Mouse (Mus musculus) frontal cortex, postnatal 14 days (tissue): ENCODE measurements around the gene Otud5.
"Not testable (repeated sequence)": the region's sequence is repeated elsewhere in the genome, so short reads cannot be mapped to it uniquely, and the experiment has no call there.

Experiments used
- DNase-seq, 2 experiments: peaks; one replicate each; pipeline ENCODE4 v3.0.0; 2022; ENCODE audit warnings: low spot score in 2 of 2

Gene Otud5

DNA sequence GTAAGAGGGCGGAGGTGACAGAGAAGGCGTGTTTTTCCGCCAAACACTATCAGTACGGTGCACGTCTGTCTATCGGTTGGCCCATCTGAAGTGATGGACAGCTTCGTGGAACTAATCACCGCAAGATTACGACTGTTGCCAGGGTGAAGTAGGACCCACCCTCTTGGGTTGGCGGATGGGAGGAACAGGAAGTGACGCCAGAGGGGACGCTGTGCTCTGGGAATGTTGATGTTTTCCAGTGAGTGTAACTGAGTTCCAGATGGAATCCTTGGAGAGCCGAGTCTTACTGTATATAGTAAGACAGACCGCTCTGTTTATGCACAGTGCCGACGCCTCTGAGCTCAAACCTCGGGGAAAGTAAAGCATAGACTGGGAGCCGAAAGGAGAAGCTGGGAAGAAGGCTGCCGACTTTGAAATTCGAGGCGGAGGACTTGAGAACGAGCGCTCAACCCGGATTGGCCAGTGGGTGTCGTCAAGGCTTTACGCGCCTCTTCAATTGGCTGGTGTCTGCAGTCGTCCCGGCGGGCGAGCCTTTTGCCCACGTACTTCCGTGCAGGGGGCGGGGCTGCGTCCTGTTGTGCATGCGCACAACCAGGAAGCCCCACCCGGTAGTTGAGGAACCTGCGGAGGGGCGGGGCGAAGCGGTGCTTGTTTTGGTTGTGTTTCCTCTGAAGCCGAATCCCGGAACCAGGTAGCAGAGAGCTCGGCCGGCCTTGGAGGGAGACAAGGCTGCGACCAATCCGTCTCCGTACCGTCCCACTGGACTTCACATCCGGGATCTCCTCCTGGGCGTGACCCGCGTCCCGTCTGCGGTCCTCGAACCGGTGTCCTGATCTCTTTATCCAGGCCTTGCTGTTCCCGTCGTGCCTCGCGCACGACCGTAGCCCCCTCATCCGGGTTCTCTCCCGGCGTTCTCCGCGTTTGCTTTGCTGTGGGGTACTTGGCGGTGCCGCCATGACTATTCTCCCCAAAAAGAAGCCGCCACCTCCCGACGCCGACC lies at the start of gene Otud5:
TSS of gene Otud5 (plus strand) at position 202 of the 1,000 bp plus-strand sequence.
- peak; percentile 90 to 93 for DNase-seq

DNA sequence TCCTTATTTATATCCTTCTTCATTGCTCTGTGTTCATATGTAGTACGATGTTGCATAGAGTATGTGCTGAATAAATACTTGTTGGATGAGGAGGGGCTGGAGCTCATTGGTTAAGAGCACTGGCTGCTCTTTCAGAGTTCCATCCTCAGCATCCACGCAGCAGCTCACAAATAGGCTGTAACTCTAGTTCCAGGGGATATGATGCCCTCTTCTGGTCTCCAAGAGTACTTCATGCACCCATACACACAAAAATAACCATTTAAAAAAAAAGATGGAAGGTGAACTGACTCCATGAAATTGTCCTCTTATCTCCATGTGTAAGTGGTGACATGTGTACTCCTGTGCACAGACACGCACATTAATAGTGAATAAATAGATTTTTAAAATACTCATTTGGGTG lies 47.8 kb upstream of the Otud5 start:
- no peak for DNase-seq

DNA sequence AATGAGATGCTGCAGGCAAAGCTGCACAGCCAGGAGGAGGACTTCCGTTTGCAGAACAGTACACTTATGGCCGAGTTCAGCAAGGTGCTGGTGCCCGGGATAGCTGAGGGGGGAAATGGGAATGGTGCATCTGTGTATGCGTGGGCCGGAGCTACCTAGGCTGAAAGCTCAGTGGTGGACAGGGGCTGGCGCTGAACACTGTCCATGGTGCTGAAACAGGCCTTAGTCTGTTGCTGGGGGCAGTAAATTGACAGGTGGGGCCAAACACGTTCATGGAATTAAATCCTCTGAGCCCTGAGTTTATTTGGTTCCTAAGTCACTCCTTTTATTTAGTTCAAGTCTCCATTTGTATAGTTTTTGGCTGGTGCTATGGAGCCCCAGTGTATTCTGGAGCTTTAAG lies 46.1 kb upstream of the Otud5 start:
- DNase-seq, result no peak

DNA sequence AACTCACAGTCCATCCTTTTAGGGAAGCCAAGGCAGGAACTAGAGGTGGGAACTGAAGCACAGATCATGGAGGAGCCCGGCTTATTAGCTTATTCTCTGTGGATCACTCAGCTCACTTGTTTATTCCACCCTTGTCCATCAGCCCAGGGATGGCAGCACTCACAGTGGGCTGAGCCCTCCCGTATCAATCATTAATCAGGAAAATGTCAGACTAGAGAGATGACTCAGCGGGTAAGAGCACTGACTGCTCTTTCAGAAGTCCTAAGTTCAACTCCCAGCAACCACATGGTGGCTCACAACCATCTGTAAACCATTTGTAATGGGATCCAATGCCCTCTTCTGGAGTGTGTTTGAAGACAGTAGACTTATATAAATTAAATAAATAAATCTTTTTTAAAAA lies 43.8 kb upstream of the Otud5 start:
- DNase-seq, result no peak

DNA sequence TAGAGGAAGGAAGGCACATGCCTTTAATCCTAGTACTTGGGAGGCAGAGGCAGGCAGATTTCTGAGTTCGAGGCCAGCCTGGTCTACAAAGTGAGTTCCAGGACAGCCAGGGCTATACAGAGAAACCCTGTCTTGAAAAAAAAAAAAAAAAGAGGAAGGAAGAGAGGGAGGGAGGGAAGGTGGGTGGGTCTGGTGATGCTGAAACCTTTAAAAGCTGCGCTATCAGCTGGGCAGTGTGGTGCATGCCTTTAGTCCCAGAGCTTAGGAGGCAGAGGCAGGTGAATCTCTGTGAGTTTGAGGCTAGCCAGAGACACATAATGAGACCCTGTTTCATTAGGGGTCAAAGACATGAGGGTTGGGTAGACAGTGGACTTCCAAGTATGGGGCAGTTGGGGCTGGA lies 39.0 kb upstream of the Otud5 start:
- DNase-seq, result not testable (repeated sequence)

DNA sequence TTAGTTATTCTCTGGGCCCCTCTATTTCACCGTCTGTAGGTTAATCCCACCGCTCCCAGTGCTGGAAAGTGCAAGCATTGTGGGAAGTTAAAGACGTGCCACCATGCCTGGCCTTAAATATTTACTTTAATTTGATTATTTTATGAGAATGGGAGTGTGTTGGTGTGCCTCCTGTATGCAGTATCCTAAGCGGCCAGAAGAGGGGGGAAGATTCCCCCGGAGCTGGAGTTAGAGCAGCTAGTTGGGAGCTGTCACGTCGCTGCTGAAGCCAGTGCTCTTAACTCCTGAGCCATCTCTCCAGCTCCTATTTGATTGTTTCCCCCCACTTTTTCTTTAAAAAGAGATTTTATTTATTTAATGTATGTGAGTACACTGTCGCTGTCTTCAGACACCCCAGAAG lies 26.1 kb upstream of the Otud5 start:
- DNase-seq, result not testable (repeated sequence)

DNA sequence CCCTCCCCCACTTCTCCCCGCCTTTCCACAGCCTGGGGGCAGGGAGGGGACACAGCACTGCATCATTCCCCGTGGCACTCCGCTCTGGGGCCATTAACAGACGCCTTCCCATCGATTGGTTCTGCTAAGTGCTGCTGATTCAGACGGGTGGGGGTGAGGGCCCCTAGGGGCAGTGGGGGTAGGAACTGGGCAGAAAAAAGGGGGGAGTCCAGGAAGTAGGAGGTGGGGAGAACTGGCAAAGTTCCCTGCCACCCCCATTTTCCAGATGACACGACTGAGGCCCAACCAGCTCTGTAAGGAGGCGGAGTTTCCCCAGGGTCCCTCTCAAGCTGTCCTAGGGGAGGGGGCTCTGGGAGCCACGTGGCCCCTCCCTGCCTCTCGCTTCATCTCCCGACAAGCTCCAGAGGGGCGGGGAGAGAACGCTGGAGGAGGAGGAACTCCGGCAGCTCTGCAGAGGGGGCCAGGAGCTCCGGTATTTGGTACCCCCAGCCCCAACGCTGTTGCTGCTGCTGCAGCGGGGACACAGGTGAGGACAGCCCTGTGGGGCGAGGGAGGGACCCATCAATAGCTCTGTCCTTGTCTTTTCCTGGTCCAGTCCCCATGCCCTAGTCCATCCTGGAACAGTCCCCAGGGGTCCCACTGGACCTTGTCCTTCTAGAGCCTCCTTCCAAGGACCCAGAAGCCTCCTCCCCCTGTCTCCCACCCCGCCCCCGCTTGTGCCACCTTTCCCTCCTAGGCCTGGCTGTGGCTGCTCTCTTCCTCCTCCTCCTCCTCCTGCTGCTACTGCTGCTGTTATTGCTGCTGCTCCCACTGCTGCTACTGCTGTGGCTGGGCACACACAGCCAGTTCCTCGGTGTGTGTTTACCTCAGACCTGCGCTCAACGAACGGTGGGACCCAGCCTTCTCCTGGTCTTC lies 19.0 kb upstream of the Otud5 start, which contains the start of gene Kcnd1:
TSS of gene Kcnd1 (plus strand) at position 425 of the 915 bp plus-strand sequence.
- DNase-seq, result peak; percentile 37 to 41

DNA sequence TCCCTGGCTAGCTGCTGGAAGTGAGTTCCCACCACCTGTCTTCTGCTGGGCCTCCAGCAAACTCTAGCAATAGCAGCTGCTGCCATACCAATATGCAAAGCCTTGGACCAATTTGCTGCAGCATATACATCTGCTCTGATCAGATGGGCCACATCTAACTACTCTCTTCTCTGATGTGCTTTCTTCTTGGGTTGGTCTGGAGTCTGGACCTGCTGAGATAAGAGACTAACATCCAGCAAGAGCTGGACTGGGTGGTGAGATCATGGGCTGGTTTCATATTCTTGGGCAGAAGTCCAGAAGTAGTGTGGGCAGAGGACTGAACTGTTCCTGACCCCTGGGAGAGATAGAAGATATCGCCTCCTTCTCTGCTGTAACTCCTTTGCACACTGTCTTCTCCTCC lies 4.0 kb upstream of the Otud5 start:
- no peak for DNase-seq

DNA sequence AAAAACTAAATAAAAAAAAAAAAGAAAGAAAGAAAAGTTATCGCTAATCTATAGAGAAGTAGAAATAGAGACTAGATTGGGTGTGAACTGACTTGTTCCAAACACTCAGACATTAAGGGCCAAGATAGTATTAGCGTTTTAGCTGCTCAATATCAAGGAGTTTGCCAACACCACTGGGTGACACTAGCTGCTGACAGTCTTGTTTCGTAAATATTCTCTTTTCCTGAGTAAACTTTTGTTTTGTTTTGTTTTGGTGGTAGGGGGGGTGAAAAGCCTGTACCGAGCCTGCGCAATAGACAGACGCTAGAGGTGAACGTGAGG lies 362 bp upstream of the Otud5 start:
- no peak for DNase-seq

DNA sequence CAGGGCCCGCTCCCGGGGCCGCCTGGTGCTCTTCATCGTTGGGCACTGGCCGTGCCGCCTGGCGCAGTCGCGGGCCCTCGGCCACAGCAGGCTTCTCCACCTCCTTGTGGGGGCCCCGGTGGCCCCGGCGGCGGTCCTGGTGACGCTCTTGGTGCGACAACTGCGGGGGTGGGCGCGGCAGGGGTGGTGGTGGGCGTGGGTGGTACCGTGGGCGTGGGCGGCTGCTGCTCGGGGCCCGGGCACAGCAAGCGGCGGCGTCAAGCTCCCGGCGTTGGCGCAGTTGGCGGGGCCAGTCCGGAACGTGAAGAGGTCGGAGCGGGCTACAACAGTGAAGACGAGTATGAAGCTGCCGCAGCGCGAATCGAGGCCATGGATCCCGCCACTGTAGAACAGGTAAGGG lies 1.2 kb downstream of the Otud5 start:
- DNase-seq, result no peak

DNA sequence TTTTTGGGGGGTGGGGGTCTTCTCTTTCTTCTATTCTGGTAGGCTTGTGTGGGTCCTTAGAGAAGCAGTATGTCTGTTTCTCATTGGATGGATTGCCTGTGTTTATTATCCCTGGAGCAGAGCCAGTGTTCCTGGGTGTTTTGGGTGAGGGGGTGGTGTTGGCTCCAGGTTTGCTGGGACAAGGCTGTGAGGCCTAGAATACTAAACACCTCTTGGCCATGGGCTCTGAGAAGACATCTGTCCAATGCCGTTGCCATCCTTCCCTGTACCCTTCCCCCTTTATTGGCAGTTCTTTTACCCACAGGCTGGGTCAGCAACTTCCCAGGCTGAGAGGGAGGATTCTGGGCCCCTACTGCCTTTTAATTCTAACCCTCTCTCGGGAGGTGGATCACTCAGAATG lies 6.7 kb downstream of the Otud5 start:
- no peak for DNase-seq

DNA sequence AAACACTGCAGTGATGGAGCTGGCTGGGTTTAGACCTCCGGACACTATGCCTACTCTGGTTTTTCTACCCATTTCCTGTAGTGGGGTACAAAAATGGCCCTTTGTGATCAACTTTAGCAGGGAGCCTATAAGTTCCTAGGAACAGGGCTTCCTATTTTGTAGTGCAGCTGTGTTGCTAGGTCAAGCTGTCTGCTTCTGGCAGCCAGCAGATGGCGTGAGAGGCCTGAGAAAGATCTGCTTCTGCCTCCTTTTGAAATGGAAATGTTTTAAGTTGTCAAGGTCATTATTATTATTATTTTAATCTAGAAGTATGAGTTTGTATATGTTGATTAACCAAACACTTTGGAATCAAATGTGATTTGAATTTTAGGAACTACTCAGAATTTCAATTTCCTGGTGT lies 13.4 kb downstream of the Otud5 start:
- no peak for DNase-seq

DNA sequence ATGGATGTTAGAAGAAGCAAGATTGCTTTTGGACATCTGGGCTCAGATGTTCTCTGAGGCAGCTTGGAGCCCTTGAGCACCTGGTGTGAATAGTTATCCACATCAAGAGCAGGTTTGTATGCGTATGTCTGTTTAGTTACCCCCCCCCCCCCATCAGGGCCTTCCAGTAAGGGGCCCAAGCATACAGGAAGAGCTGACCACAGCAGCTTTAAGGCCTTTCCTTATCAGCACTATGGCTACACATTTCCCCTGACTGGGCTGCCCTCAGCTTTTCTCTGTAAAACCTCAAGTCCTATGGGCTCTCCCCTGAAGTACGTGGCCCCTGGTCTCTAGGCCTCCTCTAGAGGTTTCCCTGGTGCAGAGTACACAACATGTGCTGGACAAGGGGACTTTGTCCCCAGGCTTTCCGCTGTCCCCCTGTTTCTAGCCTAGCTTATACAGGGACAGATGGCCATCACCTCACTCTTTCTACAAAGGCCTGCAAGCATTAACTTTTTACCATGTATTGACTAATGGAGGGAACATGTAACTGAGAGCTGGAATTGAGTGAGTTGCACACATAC lies 18.1 kb downstream of the Otud5 start:
- DNase-seq, result no peak

DNA sequence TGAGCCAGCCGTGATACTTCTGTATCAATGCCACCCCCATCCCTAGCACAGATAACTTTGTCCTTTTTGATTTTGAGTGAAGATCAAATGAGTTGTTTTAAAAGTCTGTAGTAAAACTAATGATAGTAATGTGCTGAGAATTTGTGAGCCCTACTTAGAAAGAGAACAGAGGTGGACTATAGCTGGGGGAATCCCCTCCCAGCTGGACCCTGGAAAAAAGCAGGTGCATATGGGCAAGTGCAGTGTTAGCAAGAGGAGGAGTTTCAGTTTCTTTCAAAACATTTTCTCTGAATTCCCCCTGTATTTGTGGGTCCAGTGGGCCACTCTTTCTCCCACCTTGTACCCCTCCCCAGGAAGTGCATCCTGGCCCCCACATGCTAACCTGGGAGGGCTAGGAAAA lies 22.0 kb downstream of the Otud5 start:
- no peak for DNase-seq

DNA sequence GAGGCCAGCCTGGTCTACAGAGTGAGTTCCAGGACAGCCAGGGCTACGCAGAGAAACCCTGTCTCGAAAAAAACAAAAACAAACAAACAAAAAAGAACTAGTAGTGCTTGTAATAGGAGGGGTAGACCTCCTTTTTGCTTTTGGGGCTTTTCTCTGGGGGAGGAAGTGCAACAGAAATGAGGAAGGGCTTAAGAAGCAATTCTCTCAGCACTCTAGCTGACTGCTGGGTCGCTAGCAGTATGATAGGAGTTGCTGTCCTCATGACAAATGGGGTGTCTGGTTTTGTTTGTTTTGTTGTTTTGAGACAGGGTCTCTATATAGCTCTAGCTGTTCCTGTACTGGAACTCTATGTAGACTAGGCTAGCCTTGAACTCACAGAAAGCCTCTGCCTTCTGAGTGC lies 23.4 kb downstream of the Otud5 start:
- no peak for DNase-seq

DNA sequence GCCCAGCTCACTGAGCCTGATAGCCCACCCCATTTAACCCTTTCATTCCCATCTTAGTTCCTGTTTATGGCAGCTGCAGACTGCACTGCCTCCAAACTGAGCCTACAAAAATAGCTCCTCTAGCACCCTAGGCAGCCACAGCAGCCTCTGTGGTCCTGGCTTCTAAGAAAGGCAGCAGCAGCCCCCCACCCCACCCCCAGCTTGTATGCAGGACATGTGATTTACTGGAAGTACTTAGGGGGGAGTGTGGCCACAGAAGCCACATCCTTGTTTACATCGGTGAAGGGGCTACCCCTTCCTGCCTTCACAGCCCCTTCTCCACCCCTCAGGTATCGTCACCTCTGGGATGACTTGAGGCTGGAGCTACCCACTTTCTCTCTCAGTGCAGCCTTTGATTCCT lies 24.2 kb downstream of the Otud5 start:
- no peak for DNase-seq

DNA sequence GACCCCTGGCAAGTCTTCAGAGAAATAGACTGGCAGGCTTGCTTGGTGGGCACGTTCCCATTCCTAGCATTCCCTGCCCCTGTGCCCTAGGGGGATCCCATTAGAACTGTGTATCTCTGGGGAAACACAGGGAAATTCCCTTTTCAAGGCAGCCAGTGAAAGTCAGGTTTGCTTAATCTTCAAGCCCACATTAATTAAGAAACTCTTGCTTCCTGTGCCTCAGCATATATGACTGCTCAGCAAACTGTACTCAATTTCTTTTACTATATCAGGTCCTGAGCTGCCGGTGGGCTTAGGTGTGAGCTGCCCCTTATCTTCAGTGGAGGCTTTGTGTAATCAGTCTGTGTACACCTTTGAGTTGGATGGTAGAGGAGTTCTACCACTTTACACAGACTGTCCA lies 24.6 kb downstream of the Otud5 start:
- no peak for DNase-seq

DNA sequence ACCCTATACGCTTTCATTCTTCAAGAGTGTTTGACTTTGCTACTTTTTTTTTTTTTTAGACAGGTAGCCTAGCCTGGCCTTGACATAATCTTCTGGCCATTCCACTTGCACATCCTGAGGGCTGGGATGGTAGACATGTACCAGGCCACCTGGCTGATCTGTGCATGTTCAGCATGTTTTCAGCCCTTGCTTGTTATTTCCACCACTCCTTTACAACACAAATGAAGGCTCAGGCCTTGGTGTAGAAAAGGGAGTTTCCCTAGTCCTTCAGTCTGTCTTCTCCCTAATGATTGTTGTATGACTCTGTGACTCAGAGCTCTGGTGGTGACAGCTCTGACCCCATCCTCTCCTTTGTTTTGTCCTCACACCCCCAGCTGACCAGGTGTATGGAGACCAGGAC lies 26.0 kb downstream of the Otud5 start:
- no peak for DNase-seq

DNA sequence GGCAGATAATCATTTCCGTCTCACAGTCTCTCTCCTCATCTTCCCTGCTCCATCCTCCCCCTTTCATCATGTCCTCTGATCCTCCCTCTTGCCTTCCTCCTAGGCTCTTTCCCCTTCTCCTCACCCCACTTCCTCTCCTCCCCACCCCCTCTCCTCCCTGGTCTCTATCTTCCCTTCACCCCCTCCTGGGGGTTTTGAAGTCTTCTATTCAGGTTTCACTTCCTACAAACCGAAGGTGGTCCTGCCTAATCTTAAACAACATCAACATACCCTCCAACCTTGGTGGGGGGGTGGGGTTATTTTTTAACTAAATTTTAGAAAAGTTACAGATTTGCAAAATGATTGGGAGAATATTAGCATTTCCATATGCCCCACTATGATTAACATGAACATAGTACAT lies 27.3 kb downstream of the Otud5 start:
- DNase-seq, result no peak

DNA sequence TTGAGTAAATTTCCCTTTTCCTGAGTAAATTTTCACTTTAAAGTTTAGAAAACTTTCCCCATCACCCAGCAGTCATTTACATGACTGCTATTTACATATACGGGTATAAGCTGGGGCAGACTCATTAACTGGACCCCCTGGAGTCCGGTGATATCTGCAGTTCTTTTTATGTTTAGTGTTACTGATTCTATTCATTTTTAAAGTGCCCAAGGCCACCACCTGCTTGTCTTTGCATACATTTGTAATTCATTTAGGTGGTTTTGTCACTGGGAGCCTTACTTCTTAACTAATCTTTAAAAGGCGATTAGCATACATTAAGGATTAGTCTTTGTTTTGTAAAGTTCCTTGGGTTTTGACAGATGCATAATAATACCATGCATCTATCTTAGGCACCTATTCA lies 28.7 kb downstream of the Otud5 start:
- DNase-seq, result no peak

DNA sequence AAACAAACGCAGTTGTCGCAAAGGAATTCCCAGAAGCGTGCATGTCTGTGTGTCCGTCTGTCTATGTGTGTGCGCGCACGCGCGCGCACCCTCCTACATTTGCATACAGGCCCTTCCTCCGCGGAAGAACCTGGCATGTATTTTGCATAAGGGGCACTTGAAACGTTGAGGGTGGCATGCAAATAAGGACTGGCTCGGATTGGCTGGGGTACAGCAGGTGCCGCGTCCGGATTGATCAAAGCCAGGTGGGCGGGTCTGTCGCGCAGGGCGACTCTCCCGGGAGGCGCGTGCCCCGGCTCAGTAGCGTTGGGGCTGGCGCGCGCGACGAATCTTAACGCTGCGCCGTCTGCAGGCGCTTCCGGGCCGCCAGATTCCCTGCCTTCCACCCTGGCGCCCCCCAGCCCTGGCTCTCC lies 36.8 kb downstream of the Otud5 start, which contains the start of gene Pim2:
TSS of gene Pim2 (plus strand) at position 256 of the 413 bp plus-strand sequence.
- peak; percentile 77 to 82 for DNase-seq

DNA sequence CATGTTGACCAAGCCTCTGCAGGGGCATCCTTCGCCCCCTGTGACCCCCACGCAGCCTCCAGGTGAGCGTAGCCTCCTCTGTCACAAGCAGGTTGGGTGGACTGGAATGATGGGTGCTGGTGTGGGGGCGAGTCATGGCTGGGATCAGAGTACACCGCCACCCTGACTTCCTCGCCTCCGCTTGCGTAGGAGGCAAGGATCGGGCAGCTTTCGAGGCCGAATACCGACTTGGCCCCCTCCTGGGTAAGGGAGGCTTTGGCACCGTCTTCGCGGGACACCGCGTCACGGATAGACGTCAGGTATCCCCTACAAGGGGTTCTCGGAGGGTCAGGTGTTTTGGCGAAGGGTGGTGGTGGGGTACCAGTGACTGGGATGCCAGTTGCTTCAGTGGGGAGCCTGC lies 37.3 kb downstream of the Otud5 start:
- DNase-seq, result no peak
